Mouse (Mus musculus) midbrain, embryonic 14.5 days (tissue): Measurements from ENCODE around the gene Stat5b. TPM values are rescaled to one million over a fixed set of nuclear protein-coding genes. Genes with fewer than 3 reads are reported as not detected.

Experiments
- ATAC-seq: fragments of 200-750 bp; cut with Nextera tagmentation; 2 replicates; pipeline ENCODE4 v1.8.0; 2017; ENCODE audit warnings: moderate number of reproducible peaks, moderate library complexity; ENCODE audit not compliant: low FRiP score, low TSS enrichment
- DNase-seq: peaks from one replicate; pipeline ENCODE4 v3.0.0-alpha.2; 2015
- H3K27ac ChIP-seq: fragments of 300-500 bp; sonication (generic); replicated peaks from 2 replicates; pipeline ENCODE4 v1.5.1; 2014; ENCODE audit warnings: mild to moderate bottlenecking, low read depth, low read length, moderate library complexity
- H3K27me3 ChIP-seq: fragments of 300-500 bp; sonication (generic); 2 replicates; pipeline ENCODE4 v1.6.1; 2014; ENCODE audit warnings: low read length, control low read depth, mixed read lengths; ENCODE audit not compliant: control insufficient read depth, insufficient read depth
- H3K36me3 ChIP-seq: fragments of 300-500 bp; sonication (generic); 2 replicates; pipeline ENCODE4 v1.6.1; 2014; ENCODE audit warnings: low read length, control low read depth; ENCODE audit not compliant: control insufficient read depth, insufficient read depth
- H3K4me1 ChIP-seq: fragments of 300-500 bp; sonication (generic); 2 replicates; pipeline ENCODE4 v1.6.1; 2014; ENCODE audit warnings: mild to moderate bottlenecking, antibody characterized with exemption, low read length, control low read depth; ENCODE audit not compliant: control insufficient read depth, insufficient read depth
- H3K4me2 ChIP-seq: fragments of 300-500 bp; sonication (generic); 2 replicates; pipeline ENCODE4 v1.6.1; 2014; ENCODE audit warnings: mild to moderate bottlenecking, low read length, moderate library complexity
- H3K4me3 ChIP-seq: fragments of 300-500 bp; sonication (generic); replicated peaks from 2 replicates; pipeline ENCODE4 v1.5.1; 2014; ENCODE audit warnings: low read depth, low read length
- H3K9ac ChIP-seq: fragments of 300-500 bp; sonication (generic); replicated peaks from 2 replicates; pipeline ENCODE4 v1.6.1; 2014; ENCODE audit warnings: mild to moderate bottlenecking, low read length, moderate library complexity
- H3K9me3 ChIP-seq: fragments of 300-500 bp; sonication (generic); 2 replicates; pipeline ENCODE4 v1.6.1; 2016; ENCODE audit warnings: low read length, control low read depth, mixed read lengths; ENCODE audit not compliant: control insufficient read depth
- WGBS: fragments of 180-500 bp; shearing (Covaris S2); extraction: QIAGEN DNeasy Blood & Tissue Kit; methylation state at CpG from one replicate; pipeline ENCODE4 v1.1.7; 2014; 5-methylcytosine and 5-hydroxymethylcytosine counted together
- polyA plus RNA-seq: library from polyadenylated mRNA; unstranded; fragments of >200 nt; fragmentation: Nextera tagmentation; extraction: Ambion mirVana; gene quantifications from 2 replicates; pipeline ENCODE4 v1.2.1, GENCODE M21; 2014

The Stat5b gene
- polyA plus RNA-seq, 1 experiment from 2014 or later: 18.6 TPM

DNA sequence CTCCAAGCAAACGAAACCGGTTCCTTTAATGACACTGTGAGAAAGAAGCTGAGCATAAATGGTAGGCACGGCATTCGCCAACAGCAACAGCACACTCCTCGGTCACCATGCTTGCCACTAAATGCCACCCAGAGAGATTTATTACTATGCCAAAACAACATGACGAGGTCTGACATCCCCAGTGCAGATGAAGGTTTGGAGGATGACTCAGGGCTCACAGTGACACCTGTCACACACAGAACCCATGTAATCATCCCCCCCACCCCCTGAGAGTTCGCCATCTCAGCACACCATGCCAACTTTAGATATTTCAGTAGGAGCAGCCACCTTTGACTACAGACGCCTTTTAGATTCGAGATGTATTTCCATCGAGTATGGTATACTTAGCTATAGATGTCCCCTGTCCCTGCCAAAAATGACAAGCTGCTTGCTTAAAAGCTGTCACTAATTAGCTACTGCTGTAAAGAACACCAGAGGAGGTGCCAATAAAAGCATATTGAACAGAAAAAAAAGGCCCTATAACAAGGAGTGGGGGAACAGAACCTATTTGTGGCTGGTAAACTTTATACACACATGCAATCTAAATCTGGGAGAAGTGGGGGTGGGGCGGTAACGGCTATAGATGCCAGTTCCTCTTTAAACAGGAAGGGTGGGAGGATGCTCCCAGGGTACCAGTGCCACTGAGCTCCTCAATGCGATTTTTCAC, 24.2 kb downstream of the Stat5b start:
- ATAC-seq: no peak
- WGBS: 89% methylated on average over 13 of the region's 13 CpGs
- 0 out of 2 replicates have a peak, but pooled peaks cover 4% of the 10 kb centered on the region for H3K4me1 ChIP-seq

DNA sequence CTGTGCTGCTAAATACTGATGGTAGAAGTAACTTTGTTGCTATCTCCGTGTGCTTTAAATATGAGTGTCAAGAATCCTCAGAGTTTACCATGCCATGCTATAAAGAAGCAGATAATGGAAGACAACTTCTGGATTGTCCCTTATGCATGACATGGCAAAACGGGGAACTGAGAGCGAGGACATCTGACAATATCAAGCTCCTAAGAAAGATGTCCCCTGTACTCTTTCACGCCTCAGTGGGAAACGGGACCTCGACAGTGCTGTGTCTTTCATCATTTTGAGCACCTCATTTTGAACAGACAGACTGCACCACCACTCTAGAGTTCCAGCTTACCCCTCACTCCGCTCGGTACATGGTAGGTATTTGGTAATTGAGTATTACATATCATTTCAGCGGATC, 25.1 kb downstream of the Stat5b start:
- no peaks in the 10 kb centered on the region for H3K36me3 ChIP-seq
- no peak overlapping the region for H3K9ac ChIP-seq
- 0 out of 2 replicates have a peak, but pooled peaks cover 4% of the 10 kb centered on the region for H3K4me1 ChIP-seq
- H3K4me3 ChIP-seq: no peak overlapping the region
- H3K4me2 ChIP-seq: no peak overlapping the region
- H3K9me3 ChIP-seq: no peaks in the 10 kb centered on the region
- 79% methylated on average over 9 of the region's 9 CpGs for WGBS
- DNase-seq (no peak), ATAC-seq (no peak)
- no peaks in the 10 kb centered on the region for H3K27me3 ChIP-seq
- no peak overlapping the region for H3K27ac ChIP-seq

More for the DNA sequence above, 24.2 kb downstream of the Stat5b start:
- Histone ChIP-seq H3K9me3 (no peaks in the 10 kb centered on the region), H3K4me2 (no peak overlapping the region), H3K9ac (no peak overlapping the region), H3K36me3 (no peaks in the 10 kb centered on the region), H3K27me3 (no peaks in the 10 kb centered on the region), H3K4me3 (no peak overlapping the region), H3K27ac (no peak overlapping the region)
- DNase-seq: no peak

DNA sequence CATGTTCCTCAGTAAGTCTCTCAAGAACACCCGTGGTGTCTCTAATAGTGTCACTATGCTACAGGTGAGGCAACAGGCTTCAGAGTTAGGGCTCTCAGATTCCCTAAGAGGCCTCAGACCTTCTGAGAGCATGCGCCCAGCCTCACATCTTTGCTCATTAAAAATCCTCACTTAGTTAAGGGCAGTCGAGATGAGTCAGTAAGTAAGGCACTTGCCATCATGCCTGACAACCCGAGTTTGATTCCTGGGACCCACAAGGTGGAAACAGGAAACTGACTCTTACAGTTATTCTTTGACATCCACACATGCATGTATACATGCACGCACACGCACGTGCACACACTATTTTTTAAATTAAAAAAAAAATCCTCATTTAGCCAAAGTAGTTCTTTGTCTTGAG, 26.0 kb downstream of the Stat5b start:
- Histone ChIP-seq H3K9me3 (no peaks in the 10 kb centered on the region), H3K4me2 (no peak overlapping the region), H3K9ac (no peak overlapping the region), H3K4me1 (0 out of 2 replicates have a peak, but pooled peaks cover 4% of the 10 kb centered on the region), H3K4me3 (no peak overlapping the region), H3K27me3 (no peaks in the 10 kb centered on the region), H3K36me3 (no peaks in the 10 kb centered on the region), H3K27ac (no peak overlapping the region)
- WGBS: 87% methylated on average over 7 of the region's 7 CpGs
- DNase-seq: no peak
- ATAC-seq: no peak

DNA sequence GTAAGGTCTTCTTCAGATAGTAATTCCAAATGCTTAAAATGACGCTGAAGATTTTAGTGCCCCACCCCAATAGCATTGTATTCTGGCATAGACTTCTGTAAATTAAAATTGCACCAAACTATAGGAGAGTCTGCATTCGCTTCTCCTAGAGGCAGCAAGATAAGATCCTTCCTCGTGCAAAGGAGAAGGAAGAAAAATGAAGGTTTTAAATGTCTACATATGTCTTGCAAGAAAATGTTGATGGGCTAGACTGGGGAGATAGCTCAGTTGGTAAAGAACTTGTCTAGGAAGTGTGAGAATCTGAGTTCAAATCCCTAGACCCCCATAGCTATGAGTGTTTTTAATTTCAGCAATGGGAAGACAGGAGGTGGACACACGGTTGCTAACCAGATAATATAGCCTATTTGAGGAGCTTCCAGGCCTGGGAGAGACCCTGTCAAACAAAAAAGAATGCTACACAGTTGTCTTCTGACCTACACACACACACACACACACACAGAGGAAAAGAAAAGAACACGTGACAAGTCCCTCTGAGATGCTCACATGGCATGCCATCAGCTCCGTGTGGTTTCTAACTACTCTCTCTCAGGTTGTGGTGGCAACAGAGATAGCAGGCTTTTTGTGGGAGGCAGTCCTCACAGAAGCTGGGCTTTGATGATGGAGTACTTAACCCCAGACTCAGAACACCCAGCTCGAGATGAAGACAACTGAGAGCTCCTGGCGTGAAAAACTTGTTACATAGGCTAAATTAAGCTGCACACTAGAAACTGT, 26.8 kb downstream of the Stat5b start:
- H3K9me3 ChIP-seq: no peaks in the 10 kb centered on the region
- 0 out of 2 replicates have a peak, but pooled peaks cover 4% of the 10 kb centered on the region for H3K4me1 ChIP-seq
- no peak overlapping the region for H3K4me3 ChIP-seq
- DNase-seq (no peak), ATAC-seq (no peak)
- H3K4me2 ChIP-seq: no peak overlapping the region
- H3K27ac ChIP-seq: no peak overlapping the region
- WGBS: 75% methylated on average over 8 of the region's 8 CpGs
- H3K36me3 ChIP-seq: no peaks in the 10 kb centered on the region
- H3K9ac ChIP-seq: no peak overlapping the region
- no peaks in the 10 kb centered on the region for H3K27me3 ChIP-seq

DNA sequence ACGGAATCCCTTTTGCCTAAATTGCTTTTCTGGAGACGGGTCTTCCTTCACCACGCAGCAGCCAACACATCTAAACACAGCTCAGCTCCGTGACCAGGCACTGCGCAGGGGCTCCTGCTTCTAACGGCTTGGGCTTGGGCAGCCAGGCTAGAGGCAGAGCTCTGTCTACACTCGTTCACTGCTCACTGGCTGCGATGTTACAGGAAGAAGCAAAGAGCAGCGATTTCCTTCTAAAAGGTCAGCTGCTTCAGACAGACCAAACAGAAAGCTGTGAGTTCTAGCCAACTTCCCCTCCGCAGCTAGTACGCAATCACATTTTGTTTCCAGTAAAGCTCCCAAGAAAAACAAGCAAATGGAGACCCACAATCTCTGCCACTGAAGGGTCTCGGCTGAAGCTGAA, 28.2 kb downstream of the Stat5b start:
- H3K9ac ChIP-seq: no peak overlapping the region
- DNase-seq (no peak), ATAC-seq (no peak)
- WGBS: 81% methylated on average over 12 of the region's 12 CpGs
- H3K36me3 ChIP-seq: no peaks in the 10 kb centered on the region
- H3K27me3 ChIP-seq: no peaks in the 10 kb centered on the region
- no peaks in the 10 kb centered on the region for H3K9me3 ChIP-seq
- no peak overlapping the region for H3K27ac ChIP-seq
- no peak overlapping the region for H3K4me2 ChIP-seq
- H3K4me1 ChIP-seq: no peaks in the 10 kb centered on the region
- no peak overlapping the region for H3K4me3 ChIP-seq

DNA sequence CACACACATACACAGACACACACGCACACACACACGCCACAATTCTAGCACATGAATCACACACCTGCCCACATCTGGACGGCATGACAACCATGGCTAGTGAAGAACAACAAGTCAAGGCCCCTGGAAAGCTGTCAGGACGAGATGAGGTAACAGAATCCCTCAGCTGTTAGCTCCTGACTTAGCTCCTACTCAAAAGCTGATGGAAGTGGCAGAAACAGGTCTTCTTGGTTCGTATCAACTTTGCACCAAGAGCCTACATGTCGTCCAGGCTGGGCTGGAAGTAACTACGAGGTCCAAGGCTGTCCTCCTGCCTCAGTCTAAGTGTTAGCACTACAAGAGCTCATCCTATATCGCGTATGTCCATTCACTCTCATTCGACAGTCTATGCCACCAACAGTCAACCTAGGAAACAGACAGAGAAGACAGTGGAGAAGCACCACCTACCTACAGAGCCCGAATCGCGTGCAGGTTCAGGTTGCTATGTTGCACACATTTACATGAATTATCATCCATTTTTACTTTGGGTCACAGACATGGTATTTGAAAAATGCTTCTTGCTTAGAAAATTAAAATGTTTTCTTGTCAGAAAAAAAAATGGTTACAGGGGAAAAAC, 28.8 kb downstream of the Stat5b start:
- Histone ChIP-seq H3K36me3 (no peaks in the 10 kb centered on the region), H3K9me3 (no peaks in the 10 kb centered on the region), H3K4me2 (no peak overlapping the region), H3K27me3 (no peaks in the 10 kb centered on the region), H3K4me3 (no peak overlapping the region), H3K9ac (no peak overlapping the region), H3K27ac (no peak overlapping the region), H3K4me1 (no peaks in the 10 kb centered on the region)
- WGBS: 90% methylated on average over 13 of the region's 13 CpGs
- DNase-seq (no peak), ATAC-seq (no peak)

DNA sequence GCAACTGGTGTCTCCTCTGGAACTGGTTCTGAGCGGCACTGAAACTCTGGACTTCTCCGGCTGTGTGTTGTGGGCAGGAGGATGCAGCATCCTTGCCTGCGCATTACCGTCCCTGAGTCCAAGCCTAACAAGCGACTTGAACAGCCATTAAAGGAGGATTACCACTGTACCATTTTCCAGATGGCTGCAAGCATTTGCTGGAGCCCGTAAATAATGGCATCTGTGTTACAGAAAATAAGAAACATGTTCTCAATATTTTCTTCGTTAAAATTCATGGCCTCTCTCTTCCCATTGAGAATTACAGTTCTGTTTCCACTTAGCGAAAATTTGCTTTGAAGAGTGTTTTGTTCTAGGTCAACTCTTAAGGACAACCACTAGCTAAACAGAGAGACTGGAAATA, 30.5 kb downstream of the Stat5b start:
- ATAC-seq: no peak
- Histone ChIP-seq H3K27me3 (no peaks in the 10 kb centered on the region), H3K9me3 (no peaks in the 10 kb centered on the region), H3K36me3 (no peaks in the 10 kb centered on the region), H3K4me1 (no peaks in the 10 kb centered on the region), H3K27ac (no peak overlapping the region), H3K4me3 (no peak overlapping the region), H3K4me2 (no peak overlapping the region), H3K9ac (no peak overlapping the region)
- no peak for DNase-seq
- WGBS: 82% methylated on average over 8 of the region's 8 CpGs

DNA sequence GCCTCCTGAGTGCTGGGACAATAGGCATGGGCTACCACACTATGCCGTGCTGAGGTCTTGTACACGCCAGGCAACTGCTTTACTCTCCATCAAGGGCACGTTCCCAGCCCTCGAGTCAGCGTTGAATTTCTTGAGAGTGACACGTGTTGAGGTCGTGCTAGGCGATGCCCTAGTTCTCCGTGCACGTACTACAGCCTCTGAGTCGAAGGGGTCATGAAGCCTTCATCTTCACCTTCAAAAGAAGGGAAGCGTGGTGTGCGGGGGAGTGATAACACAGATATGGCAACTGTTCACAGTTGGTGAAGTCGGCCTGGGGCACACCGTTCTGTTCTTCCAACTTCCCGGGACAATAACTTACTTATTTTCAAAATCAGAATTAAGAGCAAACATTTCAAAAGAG, 30.9 kb downstream of the Stat5b start:
- no peaks in the 10 kb centered on the region for H3K27me3 ChIP-seq
- no peak overlapping the region for H3K4me3 ChIP-seq
- H3K4me1 ChIP-seq: no peaks in the 10 kb centered on the region
- 93% methylated on average over 16 of the region's 16 CpGs for WGBS
- no peaks in the 10 kb centered on the region for H3K9me3 ChIP-seq
- ATAC-seq (no peak), DNase-seq (no peak)
- H3K27ac ChIP-seq: no peak overlapping the region
- no peak overlapping the region for H3K9ac ChIP-seq
- H3K36me3 ChIP-seq: no peaks in the 10 kb centered on the region
- no peak overlapping the region for H3K4me2 ChIP-seq
